Mouse (Mus musculus) cerebellum, adult (tissue): ENCODE measurements at regions not wholly inside any gene's neighbourhood (a gene's known extent, or its start where the extent isn't known, plus 50 kb on each side); places are given as distances from the start of the nearest gene placed in this dataset.
A peak's percentile ranks its signal among the peaks of the same experiment; 100 is the strongest.
"Not testable (repeated sequence)": the region's sequence is repeated elsewhere in the genome, so short reads cannot be mapped to it uniquely, and the experiment has no call there.

ENCODE experiments used
- ATAC-seq: cut with Nextera tagmentation; 2 replicates; pipeline ENCODE4 v1.9.2; 2017; ENCODE audit warnings: mild to moderate bottlenecking, moderate library complexity, mixed read lengths; ENCODE audit not compliant: insufficient number of reproducible peaks, low FRiP score, low TSS enrichment

DNA sequence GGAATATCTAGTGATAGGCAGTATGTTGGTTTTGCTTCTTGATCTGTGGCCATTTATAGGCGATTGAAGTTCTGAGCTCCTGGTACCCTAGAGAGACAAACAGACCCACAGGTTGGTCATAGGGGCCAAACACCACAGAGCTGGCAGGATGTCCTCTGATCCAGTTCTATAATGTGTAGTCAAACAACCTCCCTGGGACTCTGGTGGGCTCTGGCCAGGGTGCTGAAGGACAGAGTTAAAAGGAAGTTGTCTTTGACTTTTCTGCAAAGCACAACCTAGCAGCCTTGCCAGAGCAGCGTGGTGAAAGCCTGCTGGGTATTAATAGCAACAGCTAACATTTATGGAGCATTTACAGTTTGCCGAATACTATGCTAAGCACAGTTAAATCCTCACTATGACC is 337.1 kb downstream of the Fut8 start:
- no peak for ATAC-seq

DNA sequence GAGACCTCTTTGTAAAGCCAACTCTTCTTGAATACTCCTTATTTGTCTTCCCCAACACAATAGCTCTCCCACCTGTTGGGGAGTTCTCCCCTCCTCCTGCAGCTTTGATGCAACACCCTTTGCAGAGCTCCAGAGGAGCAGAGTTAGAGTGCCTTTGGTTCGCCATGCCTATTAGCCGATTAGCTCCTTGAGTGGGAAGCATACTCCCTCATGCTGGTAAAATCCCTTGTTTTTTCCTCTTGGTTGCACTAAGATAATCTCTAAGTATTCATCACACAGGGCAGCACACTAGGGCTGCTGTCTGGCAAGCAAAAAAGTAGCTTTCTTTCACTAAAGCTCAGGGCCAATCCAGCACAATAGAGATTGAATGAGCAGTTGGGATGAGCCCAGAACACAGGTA is 350.4 kb downstream of the Fut8 start:
- ATAC-seq = no peak

DNA sequence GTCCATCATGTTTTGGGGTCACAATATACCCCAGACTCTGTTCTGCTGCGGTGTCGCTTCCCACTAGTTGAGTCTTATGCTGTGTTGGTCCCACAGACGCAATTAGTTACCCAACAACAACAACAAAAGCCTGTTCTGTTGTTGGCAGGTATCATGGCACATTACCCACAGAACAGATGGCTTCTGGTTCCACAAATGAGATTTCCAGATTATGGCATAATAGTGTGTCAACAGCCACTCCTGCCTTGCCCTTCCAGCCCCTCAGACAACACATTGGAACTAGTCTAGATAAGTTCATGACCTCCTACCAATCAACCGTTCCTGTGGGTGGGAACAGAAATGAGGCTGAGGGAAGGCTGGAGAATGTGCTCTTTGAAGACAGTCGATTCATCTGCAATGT is 351.5 kb downstream of the Fut8 start:
- peak; percentile 64; the same call in 1 of the 2 replicates for ATAC-seq

DNA sequence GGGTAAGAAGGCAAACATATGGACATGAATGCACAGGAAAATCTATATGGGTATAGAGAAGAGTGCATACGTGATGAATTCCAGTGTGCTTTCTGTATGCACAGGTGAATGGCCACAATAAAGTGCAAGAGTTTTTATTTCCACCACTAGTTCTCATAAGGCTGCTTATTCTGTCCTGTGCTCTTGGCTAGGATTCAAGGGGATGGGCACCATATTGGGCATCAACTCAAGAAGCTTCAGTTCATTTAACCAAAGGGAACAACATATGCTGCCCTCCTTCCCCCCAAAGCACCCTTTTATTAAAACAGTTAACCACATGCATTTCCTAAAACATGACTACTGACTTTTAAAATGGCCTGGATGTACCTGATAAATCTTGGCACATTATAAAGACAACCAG is 356.2 kb downstream of the Fut8 start:
- no peak for ATAC-seq

DNA sequence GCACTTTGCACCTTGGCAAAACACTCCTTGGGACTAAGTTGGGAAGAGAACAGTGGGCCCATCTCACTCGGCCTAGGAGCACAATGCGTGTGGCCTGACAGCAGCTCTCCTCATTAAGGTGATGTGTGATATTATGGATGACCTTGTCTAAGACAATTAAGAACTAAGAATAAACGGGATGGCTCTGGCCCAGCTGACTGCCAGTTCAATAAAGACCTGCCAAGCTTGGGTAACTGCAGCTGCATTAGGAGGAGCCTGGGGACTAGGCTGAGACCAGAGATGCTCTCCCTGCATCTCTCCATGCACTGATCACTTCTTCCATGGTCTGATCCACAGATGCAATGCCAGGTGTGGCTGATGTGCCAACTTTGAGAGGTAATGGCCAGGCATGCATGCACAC is 356.7 kb downstream of the Fut8 start:
- ATAC-seq = no peak

DNA sequence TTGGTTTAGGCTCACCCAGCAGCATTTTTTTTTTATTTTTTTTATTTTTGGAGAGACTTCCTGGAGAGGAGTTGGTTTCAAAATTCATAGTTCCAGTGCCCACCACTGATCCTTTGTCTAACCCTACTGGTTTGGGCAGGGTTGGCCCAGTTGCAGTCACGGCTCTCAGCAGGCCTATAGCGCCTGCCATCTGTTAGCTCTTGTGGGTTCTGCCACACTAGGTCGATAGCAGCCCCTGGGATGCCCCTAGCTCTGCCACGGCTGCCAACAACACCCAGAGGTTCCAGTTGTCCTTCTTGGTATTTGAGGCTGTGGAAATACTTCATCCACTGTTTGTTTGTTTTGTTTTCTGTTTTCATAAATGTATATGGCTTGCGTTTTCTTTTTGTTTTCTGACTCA is 357.9 kb downstream of the Fut8 start:
- no peak for ATAC-seq

DNA sequence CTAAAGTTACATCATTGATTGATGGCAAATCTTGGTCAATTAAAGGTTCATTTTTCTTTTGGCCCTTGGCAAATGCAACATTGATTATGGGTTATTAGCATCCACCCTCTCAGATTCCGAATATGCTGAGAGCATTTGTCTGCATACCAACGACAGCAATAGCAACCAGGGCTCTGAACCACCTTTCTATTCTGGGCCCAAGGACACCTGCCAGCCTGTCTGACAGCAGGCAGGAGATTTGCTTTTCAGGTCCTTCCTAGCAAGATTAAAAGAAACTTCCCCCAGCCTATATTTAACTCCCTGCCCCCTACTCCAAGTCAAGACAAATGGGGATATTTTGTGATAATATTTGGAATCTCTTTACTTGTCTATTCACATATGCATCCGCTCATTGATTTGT is 358.8 kb downstream of the Fut8 start:
- ATAC-seq = no peak

DNA sequence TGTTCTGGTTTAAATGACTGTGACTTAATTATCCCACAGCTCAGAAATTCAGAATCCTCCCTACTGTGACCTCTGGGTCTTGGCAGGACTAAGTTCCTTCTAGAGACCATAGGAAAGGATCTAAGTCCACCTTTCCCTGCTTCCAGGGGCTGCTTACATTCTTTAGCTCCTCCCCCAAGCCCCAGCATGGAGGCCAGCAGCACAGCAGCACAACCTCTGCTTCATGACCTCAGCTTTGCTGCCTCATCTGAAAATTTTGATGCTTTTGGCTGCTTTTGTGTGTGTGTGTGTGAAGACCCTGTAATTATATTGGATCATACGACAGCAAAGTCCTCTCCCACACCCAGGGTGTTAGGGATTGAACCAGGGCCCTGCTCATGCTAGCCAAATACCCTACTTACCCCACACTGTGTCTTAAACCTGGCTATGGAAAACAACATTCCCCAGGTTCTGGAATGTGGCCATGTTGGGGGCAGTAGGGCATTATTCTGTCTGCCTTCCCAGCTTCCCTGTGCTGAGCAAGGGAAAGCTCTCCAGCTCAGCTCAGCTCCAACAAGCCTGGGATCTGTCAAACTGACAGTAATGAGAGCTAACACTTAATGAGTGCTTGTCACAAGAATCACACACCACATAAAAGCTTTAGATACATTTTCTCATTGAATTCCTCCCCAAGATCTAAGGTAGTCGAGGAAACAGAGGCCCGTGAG is 359.9 kb downstream of the Fut8 start:
- ATAC-seq = peak; percentile 36

DNA sequence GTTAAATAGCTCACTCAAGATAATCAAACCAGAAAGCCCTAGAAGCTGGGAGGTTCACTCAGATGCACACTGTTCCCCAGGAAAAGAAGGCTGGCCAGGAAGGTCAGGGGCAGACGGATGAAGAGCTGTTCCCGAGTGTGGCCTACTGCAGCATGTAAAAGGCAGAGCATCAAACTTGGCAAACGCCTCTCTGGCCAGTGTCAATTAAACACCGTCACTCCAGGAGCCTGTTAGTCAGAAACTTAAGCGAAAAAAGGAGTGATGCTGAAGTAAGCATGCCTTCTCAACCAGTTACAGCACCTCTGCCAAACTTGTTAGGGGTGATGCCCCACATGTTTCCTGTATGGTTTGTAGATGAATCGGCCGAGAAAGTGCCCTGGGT is 360.4 kb downstream of the Fut8 start:
- no peak for ATAC-seq

DNA sequence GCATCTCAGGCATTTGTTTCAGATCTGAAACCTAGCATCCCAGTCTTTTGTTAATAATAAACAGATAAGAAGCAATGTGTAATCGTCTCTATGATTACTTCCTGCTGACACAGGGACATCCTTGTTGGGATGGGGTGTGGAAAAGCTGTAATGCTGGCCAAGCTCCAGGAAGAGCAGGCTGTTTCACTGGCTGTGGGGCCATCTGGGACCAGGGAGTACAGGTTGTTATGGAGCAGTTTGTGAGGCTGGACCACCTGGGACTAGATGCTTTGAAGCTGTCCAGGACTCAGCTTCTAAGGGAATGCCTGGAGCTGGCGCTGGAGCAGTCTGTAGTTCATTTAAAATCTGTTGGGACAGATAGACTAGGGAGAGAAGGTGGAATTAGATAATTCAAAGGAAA is 361.5 kb downstream of the Fut8 start:
- peak; percentile 85 for ATAC-seq

DNA sequence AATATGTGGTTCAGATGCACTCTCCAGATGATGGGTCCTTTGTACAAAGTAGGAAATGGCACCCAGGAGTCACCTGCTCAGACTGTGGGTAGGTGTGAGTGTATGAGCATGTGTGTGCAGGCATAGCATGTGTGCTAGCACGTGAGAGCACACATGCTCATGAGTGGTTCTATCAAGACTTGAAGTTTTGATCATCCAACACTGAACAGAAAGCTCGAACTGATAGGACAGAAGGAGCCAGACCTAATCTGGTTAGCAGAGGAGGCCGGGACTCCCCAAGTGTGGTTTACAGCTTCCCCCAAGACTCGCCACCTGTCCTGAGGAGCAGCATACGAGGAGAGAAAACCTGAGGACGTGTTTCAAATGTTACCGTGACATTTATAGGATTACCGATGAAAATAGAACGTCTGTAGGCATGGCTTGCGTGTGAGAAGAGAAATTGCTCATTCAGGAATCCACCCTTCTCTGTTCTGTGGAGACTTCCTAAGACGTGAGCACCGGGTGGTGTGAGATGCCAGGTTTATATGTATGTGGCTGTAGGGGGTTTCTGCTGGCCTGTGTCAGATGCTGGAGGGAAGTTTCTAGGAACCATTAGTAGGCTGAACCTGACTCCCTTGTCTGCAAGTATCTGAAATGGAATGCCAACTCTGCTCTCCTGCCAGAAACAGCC is 366.0 kb downstream of the Fut8 start:
- ATAC-seq = no peak

DNA sequence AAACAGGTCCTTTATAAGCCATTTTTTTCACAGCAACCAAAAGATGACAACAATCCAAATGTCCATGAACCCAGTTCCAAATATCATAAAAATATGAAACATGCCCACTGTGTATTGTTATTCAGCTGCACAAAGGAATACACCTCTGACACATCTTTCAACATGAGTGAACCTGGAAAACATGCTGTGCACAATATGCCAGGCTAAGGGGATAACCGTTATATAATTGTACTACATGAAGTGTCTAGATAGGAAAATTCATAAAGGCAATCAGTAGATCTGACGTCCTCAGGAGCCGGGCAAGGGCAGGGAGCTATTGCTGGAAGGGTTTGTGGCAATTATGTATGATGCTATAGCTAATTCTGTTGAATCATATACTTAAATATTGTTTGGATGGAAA is 379.6 kb downstream of the Fut8 start:
- peak; percentile 52; the same call in 1 of the 2 replicates for ATAC-seq

DNA sequence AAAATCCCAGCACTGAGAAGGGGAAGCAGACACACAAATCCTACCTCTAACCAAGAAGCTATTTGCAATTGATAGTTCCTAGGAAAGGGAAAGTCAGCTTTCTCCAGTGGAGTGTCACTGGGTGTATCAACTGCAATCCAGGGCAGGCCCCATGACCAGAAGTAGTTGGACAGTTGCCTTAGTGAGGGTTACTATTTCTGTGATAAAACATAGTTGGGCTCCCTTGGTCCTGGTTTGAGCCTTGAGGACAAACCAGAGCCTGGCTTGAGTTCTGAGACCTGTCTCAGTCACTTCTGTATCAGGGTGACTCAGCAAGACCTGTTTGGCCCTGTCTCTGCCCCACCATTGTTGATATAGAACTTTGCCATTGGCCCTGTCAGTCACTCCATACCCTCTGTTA is 384.3 kb downstream of the Fut8 start:
- no peak for ATAC-seq

DNA sequence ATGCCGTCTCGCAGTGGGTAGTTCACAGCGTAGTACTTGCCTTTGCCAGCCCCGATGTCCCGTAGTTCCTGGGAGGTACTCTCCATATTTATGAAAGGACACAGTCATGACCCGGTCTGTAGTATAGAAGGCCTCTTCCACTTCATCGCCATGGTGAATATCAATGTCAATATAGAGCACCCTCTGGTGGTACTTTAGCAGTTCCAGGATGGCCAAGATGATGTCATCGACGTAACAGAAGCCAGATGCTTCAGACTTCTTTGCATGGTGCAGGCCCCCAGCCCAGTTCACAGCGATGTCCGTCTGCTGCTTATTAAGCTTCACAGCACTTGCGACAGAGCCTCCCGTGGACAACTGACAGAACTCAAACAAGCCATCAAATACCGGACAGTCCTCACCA is 386.4 kb downstream of the Fut8 start:
- not testable (repeated sequence) for ATAC-seq

DNA sequence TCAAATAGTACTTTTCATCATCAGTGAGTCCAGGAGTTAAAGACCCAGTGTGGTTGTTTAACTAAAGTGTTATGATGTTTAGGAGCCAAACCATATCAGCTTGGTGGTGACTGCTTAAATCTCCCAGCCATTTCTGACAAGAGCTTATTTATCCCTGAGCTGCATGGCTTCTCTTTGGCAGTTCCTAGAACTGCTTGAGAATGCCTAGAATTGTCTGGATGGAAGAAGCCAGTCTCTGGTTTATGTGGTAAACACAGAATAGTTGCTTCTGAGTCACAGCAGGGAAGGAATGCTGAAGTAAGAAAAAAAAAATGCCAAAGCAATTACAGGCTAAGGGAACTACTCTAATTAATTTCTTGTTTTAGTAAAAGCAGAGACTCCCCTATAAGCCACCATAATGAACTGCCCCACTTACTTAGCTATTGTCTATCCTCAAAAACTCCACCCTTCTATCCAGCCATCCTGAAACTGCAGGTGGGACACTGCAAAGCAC is 390.5 kb downstream of the Fut8 start:
- ATAC-seq = no peak

DNA sequence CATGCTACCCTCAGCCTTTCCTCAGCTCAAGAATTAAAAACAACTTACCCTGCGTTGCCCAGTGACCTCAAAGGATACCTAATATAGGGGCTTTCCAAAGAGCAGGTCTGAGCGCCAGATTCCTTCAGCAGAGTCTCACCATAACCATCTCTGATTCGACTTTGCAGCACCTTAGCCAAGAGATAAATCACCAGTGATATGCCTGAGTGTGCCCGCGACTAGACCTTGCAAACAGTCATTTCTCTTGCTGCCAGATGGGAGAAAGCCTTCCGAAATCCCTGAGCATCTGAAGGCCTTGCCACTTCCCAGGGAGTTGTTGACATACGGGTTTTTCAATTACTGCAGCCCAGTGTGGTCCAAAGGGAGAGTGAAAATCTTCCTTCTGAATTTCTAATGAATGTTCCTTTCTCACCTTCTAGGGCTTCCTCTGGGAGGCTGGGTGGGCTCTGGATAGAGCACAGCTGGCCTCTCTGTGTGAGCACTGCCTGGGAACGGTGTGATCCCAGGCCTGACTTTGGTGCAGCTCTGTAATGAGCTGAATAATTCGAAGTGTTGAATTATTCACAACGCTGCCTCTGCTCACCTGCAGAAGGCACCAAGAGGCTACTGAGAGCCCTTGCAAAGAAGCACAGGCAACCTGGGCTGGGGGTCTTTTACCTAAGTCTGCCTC is 396.2 kb downstream of the Fut8 start:
- ATAC-seq = no peak

DNA sequence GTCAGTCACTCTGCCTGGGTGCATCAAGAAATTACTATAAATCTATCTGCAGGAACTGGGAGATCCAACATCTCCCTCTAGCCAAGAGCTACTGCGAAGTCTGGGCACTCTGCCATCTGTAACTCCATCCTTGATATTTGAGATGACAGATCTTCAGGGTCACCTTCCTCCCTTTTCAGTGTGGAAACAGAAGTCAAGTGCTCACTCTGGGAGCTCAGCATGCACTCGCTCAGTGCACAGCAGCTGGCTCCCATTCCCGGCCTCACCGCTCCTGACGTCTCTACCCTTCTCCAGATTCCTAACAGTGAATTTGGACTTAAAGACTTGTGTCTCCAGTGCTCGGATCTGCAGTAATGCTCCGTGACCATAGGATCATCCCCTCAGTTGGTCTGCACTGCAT is 400.3 kb downstream of the Fut8 start:
- ATAC-seq = peak; percentile 45; the same call in 1 of the 2 replicates

DNA sequence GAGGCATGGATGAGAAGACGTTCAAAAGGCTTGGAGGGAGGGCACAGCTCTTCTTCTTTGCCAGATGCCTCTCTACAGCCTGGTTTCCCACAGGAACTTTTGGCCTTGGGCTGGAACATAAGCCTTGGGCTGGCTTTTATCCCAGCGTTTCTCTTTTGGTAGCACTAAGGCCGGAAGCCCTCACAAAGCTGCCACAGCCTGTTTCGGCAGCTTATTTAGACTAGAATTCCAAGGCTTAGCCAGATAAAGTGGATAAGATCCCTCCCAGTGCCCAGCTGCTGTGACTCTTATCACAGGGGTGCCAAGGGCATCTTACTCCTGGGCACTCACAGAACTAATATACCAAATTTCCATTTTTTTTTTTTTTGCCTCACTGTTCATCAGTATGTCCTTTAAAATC is 404.4 kb downstream of the Fut8 start:
- ATAC-seq = no peak

DNA sequence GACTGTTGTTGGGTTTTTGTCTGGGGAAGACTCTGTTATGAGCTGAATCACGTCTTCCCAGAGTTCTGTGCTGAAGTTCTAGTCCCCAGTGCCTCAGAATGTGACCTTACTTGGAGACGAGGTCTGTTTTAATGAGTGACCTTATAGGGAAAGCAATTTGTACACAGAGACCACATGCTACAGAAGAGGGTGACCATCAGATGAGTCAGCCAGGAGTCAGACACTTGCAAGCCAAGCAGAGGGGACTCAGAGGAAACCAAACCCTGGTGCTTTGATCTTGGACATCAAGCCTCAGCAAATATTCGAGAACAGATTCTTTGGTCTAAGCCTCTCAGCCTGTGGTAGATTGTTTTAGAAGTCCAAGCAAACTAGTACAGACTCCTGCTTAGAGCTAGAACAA is 409.9 kb downstream of the Fut8 start:
- no peak for ATAC-seq

DNA sequence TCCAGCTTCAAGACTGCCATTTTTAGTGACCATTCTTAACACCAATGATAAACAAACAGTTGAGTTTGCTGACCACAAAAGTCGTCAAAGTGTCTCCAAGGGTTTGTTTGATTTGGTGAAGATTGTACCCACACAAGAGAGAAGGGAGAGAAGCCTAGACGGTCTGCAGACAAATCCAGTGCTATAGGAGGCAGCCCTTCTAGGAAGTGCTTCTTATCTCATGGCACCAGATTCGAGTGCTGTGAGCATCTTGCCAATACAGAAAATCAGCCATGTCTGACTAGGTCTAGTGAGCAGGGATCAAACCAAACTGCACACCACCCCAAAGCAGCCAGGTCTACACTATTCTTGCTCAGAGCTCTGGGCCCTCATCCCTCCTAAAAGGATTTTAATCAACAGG is 416.4 kb downstream of the Fut8 start:
- ATAC-seq = no peak

DNA sequence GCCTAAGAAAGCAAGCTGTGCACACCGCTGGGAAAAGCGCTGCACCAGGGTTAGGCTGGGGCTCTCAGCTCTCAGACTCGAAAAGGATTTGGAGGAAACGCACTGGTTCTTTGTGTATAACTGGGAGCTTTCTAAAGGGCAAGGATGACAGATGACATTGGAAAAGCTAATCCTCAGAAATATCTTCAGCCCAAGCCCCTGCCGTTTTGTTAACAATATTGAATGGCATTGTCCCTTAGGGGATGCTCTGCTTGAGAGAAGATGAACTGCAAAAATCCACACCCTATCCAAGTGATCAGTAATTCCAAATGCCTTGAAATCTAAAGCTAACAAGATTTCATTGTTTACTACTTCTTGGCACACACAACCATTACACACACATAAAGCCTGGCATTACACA is 419.1 kb downstream of the Fut8 start:
- ATAC-seq = no peak

DNA sequence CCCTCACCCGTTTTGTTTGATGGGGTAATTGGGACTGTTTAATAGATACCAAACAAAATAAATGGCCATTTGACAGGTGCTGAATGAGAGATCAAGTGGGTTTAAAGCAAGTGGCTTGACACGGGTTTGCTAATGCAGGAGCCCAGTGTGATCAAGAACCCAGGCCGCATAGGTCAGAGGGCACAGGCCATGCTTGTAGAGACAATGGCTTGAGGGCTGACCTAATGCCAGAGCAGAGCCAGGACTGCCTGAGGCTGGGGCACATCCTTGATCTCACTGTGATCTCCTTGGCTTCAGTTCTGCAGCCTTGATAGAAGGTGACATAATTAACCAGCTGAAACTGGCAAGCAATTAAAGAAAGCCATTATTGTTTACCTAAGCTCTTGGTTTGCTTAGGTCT is 420.0 kb downstream of the Fut8 start:
- no peak for ATAC-seq
